Mouse (Mus musculus): Measurements from ENCODE around the gene Pitx3. TPM values are rescaled to one million over a fixed set of nuclear protein-coding genes. Genes with fewer than 3 reads are reported as not detected.

Pitx3 gene
- polyA plus RNA-seq, 1 experiment: not detected

GRCm38 (mm10) chr19:46099561-46099960 lies 48.6 kb downstream of the Pitx3 start:
- Histone ChIP-seq H3K4me3 (ENCODE audit: low read depth, low read length) (no peak overlapping the region), H3K9me3 (replicated peaks; ENCODE audit: control insufficient read depth, insufficient read depth, low read length, poor library complexity, severe bottlenecking) (peaks cover 8% of the 10 kb centered on the region), H3K27ac (ENCODE audit: insufficient read depth, low read length) (no peak overlapping the region), H3K4me1 (ENCODE audit: control insufficient read depth, insufficient read depth, low read length) (no peaks in the 10 kb centered on the region), H3K27me3 (ENCODE audit: control insufficient read depth, insufficient read depth, low read length, poor library complexity, severe bottlenecking) (no peaks in the 10 kb centered on the region), H3K9ac (ENCODE audit: low read depth, poor library complexity, severe bottlenecking) (no peak overlapping the region), H3K36me3 (ENCODE audit: control insufficient read depth, insufficient read depth, low read length, poor library complexity, severe bottlenecking) (no peaks in the 10 kb centered on the region)
- TF ChIP-seq CTCF (IDR thresholded peaks at IDR 0.05; ENCODE audit: low read depth, low read length) (no peak), EP300 (IDR thresholded peaks at IDR 0.05; ENCODE audit: insufficient read depth, low read depth, low read length) (no peak), POLR2A (IDR thresholded peaks at IDR 0.05; ENCODE audit: insufficient read depth, low read length) (no peak)

GRCm38 (mm10) chr19:46096396-46096795 lies 51.7 kb downstream of the Pitx3 start:
- H3K27ac ChIP-seq (ENCODE audit: insufficient read depth, low read length): no peak overlapping the region
- TF ChIP-seq EP300 (IDR thresholded peaks at IDR 0.05; ENCODE audit: insufficient read depth, low read depth, low read length) (no peak), POLR2A (IDR thresholded peaks at IDR 0.05; ENCODE audit: insufficient read depth, low read length) (no peak), CTCF (IDR thresholded peaks at IDR 0.05; ENCODE audit: low read depth, low read length) (no peak)
- no peaks in the 10 kb centered on the region for H3K27me3 ChIP-seq (ENCODE audit: control insufficient read depth, insufficient read depth, low read length, poor library complexity, severe bottlenecking)
- no peaks in the 10 kb centered on the region for H3K4me1 ChIP-seq (ENCODE audit: control insufficient read depth, insufficient read depth, low read length)
- no peak overlapping the region for H3K9ac ChIP-seq (ENCODE audit: low read depth, poor library complexity, severe bottlenecking)
- H3K9me3 ChIP-seq (replicated peaks; ENCODE audit: control insufficient read depth, insufficient read depth, low read length, poor library complexity, severe bottlenecking): peaks cover 8% of the 10 kb centered on the region
- no peaks in the 10 kb centered on the region for H3K36me3 ChIP-seq (ENCODE audit: control insufficient read depth, insufficient read depth, low read length, poor library complexity, severe bottlenecking)
- H3K4me3 ChIP-seq (ENCODE audit: low read depth, low read length): no peak overlapping the region

- TF ChIP-seq POLR2A (IDR thresholded peaks at IDR 0.05; ENCODE audit: insufficient read depth, low read length) (no peak), CTCF (IDR thresholded peaks at IDR 0.05; ENCODE audit: low read depth, low read length) (no peak), EP300 (IDR thresholded peaks at IDR 0.05; ENCODE audit: insufficient read depth, low read depth, low read length) (no peak)
- H3K36me3 ChIP-seq (ENCODE audit: control insufficient read depth, insufficient read depth, low read length, poor library complexity, severe bottlenecking): no peaks in the 10 kb centered on the region
- no peak overlapping the region for H3K27ac ChIP-seq (ENCODE audit: insufficient read depth, low read length)
- H3K4me1 ChIP-seq (ENCODE audit: control insufficient read depth, insufficient read depth, low read length): no peaks in the 10 kb centered on the region
- H3K27me3 ChIP-seq (ENCODE audit: control insufficient read depth, insufficient read depth, low read length, poor library complexity, severe bottlenecking): no peaks in the 10 kb centered on the region
- H3K9me3 ChIP-seq (replicated peaks; ENCODE audit: control insufficient read depth, insufficient read depth, low read length, poor library complexity, severe bottlenecking): peaks cover 4% of the 10 kb centered on the region
- H3K4me3 ChIP-seq (ENCODE audit: low read depth, low read length): no peak overlapping the region
- H3K9ac ChIP-seq (ENCODE audit: low read depth, poor library complexity, severe bottlenecking): no peak overlapping the region
These were observed 52.8 kb downstream of the Pitx3 start for GRCm38 (mm10) chr19:46095291-46095690.

GRCm38 (mm10) chr19:46094144-46094543 lies 54.0 kb downstream of the Pitx3 start:
- TF ChIP-seq POLR2A (IDR thresholded peaks at IDR 0.05; ENCODE audit: insufficient read depth, low read length) (no peak), CTCF (IDR thresholded peaks at IDR 0.05; ENCODE audit: low read depth, low read length) (no peak), EP300 (IDR thresholded peaks at IDR 0.05; ENCODE audit: insufficient read depth, low read depth, low read length) (no peak)
- H3K36me3 ChIP-seq (ENCODE audit: control insufficient read depth, insufficient read depth, low read length, poor library complexity, severe bottlenecking): no peaks in the 10 kb centered on the region
- no peaks in the 10 kb centered on the region for H3K27me3 ChIP-seq (ENCODE audit: control insufficient read depth, insufficient read depth, low read length, poor library complexity, severe bottlenecking)
- no peak overlapping the region for H3K9ac ChIP-seq (ENCODE audit: low read depth, poor library complexity, severe bottlenecking)
- H3K4me3 ChIP-seq (ENCODE audit: low read depth, low read length): no peak overlapping the region
- H3K4me1 ChIP-seq (ENCODE audit: control insufficient read depth, insufficient read depth, low read length): no peaks in the 10 kb centered on the region
- H3K9me3 ChIP-seq (replicated peaks; ENCODE audit: control insufficient read depth, insufficient read depth, low read length, poor library complexity, severe bottlenecking): peaks cover under 1% of the 10 kb centered on the region; the same call in 1 of the 2 replicates
- no peak overlapping the region for H3K27ac ChIP-seq (ENCODE audit: insufficient read depth, low read length)

GRCm38 (mm10) chr19:46091641-46092040 lies 56.5 kb downstream of the Pitx3 start:
- Histone ChIP-seq H3K4me3 (ENCODE audit: low read depth, low read length) (no peak overlapping the region), H3K27ac (ENCODE audit: insufficient read depth, low read length) (no peak overlapping the region), H3K9me3 (replicated peaks; ENCODE audit: control insufficient read depth, insufficient read depth, low read length, poor library complexity, severe bottlenecking) (no peaks in the 10 kb centered on the region; the same call in 1 of the 2 replicates), H3K4me1 (ENCODE audit: control insufficient read depth, insufficient read depth, low read length) (no peaks in the 10 kb centered on the region), H3K9ac (ENCODE audit: low read depth, poor library complexity, severe bottlenecking) (no peak overlapping the region), H3K36me3 (ENCODE audit: control insufficient read depth, insufficient read depth, low read length, poor library complexity, severe bottlenecking) (no peaks in the 10 kb centered on the region), H3K27me3 (ENCODE audit: control insufficient read depth, insufficient read depth, low read length, poor library complexity, severe bottlenecking) (no peaks in the 10 kb centered on the region)
- TF ChIP-seq POLR2A (IDR thresholded peaks at IDR 0.05; ENCODE audit: insufficient read depth, low read length): no peak
- TF ChIP-seq EP300 (IDR thresholded peaks at IDR 0.05; ENCODE audit: insufficient read depth, low read depth, low read length): no peak
- TF ChIP-seq CTCF (IDR thresholded peaks at IDR 0.05; ENCODE audit: low read depth, low read length): no peak

- Histone ChIP-seq H3K9me3 (replicated peaks; ENCODE audit: control insufficient read depth, insufficient read depth, low read length, poor library complexity, severe bottlenecking) (no peaks in the 10 kb centered on the region), H3K4me1 (ENCODE audit: control insufficient read depth, insufficient read depth, low read length) (no peaks in the 10 kb centered on the region), H3K4me3 (ENCODE audit: low read depth, low read length) (no peak overlapping the region), H3K27ac (ENCODE audit: insufficient read depth, low read length) (no peak overlapping the region), H3K9ac (ENCODE audit: low read depth, poor library complexity, severe bottlenecking) (no peak overlapping the region), H3K36me3 (ENCODE audit: control insufficient read depth, insufficient read depth, low read length, poor library complexity, severe bottlenecking) (peaks cover 21% of the 10 kb centered on the region), H3K27me3 (ENCODE audit: control insufficient read depth, insufficient read depth, low read length, poor library complexity, severe bottlenecking) (no peaks in the 10 kb centered on the region)
- no peak for TF ChIP-seq POLR2A (IDR thresholded peaks at IDR 0.05; ENCODE audit: insufficient read depth, low read length)
- no peak for TF ChIP-seq CTCF (IDR thresholded peaks at IDR 0.05; ENCODE audit: low read depth, low read length)
- TF ChIP-seq EP300 (IDR thresholded peaks at IDR 0.05; ENCODE audit: insufficient read depth, low read depth, low read length): no peak
These were observed 60.3 kb downstream of the Pitx3 start for GRCm38 (mm10) chr19:46087871-46088270.

All from ES-Bruce4 (cell line).